Mouse (Mus musculus) intestine, embryonic 16.5 days (tissue): Measurements from ENCODE around the gene Hist1h1c. TPM values are rescaled to one million over a fixed set of nuclear protein-coding genes. Genes with fewer than 3 reads are reported as not detected.
"Not testable (repeated sequence)": the region's sequence is repeated elsewhere in the genome, so short reads cannot be mapped to it uniquely, and the experiment has no call there.

Experiments
- ATAC-seq: fragments of 200-750 bp; cut with Nextera tagmentation; 2 replicates; pipeline ENCODE4 v1.8.0; 2017; ENCODE audit warnings: moderate TSS enrichment, moderate library complexity
- H3K27ac ChIP-seq: fragments of 300-500 bp; sonication (generic); 2 replicates; pipeline ENCODE4 v1.5.1; 2014; ENCODE audit warnings: mild to moderate bottlenecking, low read length
- H3K27me3 ChIP-seq: fragments of 300-500 bp; sonication (generic); replicated peaks from 2 replicates; pipeline ENCODE4 v1.6.1; 2014; ENCODE audit warnings: low read length, control low read depth, mixed read lengths; ENCODE audit not compliant: control insufficient read depth, insufficient read depth
- H3K36me3 ChIP-seq: fragments of 300-500 bp; sonication (generic); 2 replicates; pipeline ENCODE4 v1.6.1; 2014; ENCODE audit warnings: low read length, control low read depth; ENCODE audit not compliant: control insufficient read depth, insufficient read depth
- H3K4me1 ChIP-seq: fragments of 300-500 bp; sonication (generic); 2 replicates; pipeline ENCODE4 v1.6.1; 2014; ENCODE audit warnings: low read length, control low read depth, mixed read lengths; ENCODE audit not compliant: control insufficient read depth, insufficient read depth
- H3K4me2 ChIP-seq: fragments of 300-500 bp; sonication (generic); 2 replicates; pipeline ENCODE4 v1.6.1; 2014; ENCODE audit warnings: low read depth, low read length, control low read depth
- H3K4me3 ChIP-seq: fragments of 300-500 bp; sonication (generic); 2 replicates; pipeline ENCODE4 v1.5.1; 2014; ENCODE audit warnings: mild to moderate bottlenecking, low read length
- H3K9ac ChIP-seq: fragments of 300-500 bp; sonication (generic); 2 replicates; pipeline ENCODE4 v1.6.1; 2014; ENCODE audit warnings: low read depth, low read length
- H3K9me3 ChIP-seq: fragments of 300-500 bp; sonication (generic); 2 replicates; pipeline ENCODE4 v1.6.1; 2016; ENCODE audit warnings: low read length, control low read depth; ENCODE audit not compliant: control insufficient read depth
- WGBS: fragments of 180-500 bp; shearing (Covaris S2); extraction: QIAGEN DNeasy Blood & Tissue Kit; methylation state at CpG from one replicate; pipeline ENCODE4 v1.1.7; 2014; 5-methylcytosine and 5-hydroxymethylcytosine counted together
- polyA plus RNA-seq: library from polyadenylated mRNA; unstranded; fragments of >200 nt; fragmentation: Nextera tagmentation; extraction: Ambion mirVana; gene quantifications from 2 replicates; pipeline ENCODE4 v1.2.1, GENCODE M21; 2015

The Hist1h1c gene
- polyA plus RNA-seq, 1 experiment from 2014 or later: 35.3 TPM

- Histone ChIP-seq H3K4me1 (peaks cover 7% of the 10 kb centered on the region), H3K4me2 (peak overlapping the region; percentile 26; the same call in 1 of the 2 replicates), H3K27ac (peak overlapping the region; percentile 100), H3K9me3 (no peaks in the 10 kb centered on the region), H3K36me3 (no peaks in the 10 kb centered on the region), H3K27me3 (no peaks in the 10 kb centered on the region), H3K4me3 (no peak overlapping the region), H3K9ac (peak overlapping the region; percentile 36; the same call in 1 of the 2 replicates)
- no peak for ATAC-seq
- 4% methylated on average over 4 of the region's 4 CpGs for WGBS
These were observed 9.3 kb downstream of the Hist1h1c start for GRCm38 (mm10) chr13:23747892-23748288.

- H3K36me3 ChIP-seq: no peaks in the 10 kb centered on the region
- H3K27me3 ChIP-seq: no peaks in the 10 kb centered on the region
- no peak overlapping the region for H3K4me3 ChIP-seq
- peaks cover 7% of the 10 kb centered on the region; the same call in 1 of the 2 replicates for H3K4me1 ChIP-seq
- H3K9me3 ChIP-seq: no peaks in the 10 kb centered on the region
- no peak for ATAC-seq
- no peak overlapping the region for H3K27ac ChIP-seq
- H3K4me2 ChIP-seq: no peak overlapping the region
- WGBS: 94% methylated on average over 5 of the region's 5 CpGs
- no peak overlapping the region for H3K9ac ChIP-seq
These were observed 11.0 kb downstream of the Hist1h1c start for GRCm38 (mm10) chr13:23749563-23750121.

- WGBS: under 1% methylated on average over 31 of the region's 47 CpGs
- not testable (repeated sequence) for H3K27me3 ChIP-seq, H3K9me3 ChIP-seq, H3K36me3 ChIP-seq, H3K4me1 ChIP-seq
- H3K4me3 ChIP-seq: peak within 1 kb of the TSS; percentile 48
- peak within 1 kb of the TSS; percentile 55 for H3K4me2 ChIP-seq
- ATAC-seq: peak; percentile 34
- peak within 1 kb of the TSS; percentile 66 for H3K9ac ChIP-seq
- peak within 1 kb of the TSS; percentile 95 for H3K27ac ChIP-seq
These were observed 12.3 kb downstream of the Hist1h1c start, which contains the start of gene Hist1h2ab for GRCm38 (mm10) chr13:23750839-23751477. Gene Hist1h2ab, plus strand, starts transcription at chr13:23751126.

DNA sequence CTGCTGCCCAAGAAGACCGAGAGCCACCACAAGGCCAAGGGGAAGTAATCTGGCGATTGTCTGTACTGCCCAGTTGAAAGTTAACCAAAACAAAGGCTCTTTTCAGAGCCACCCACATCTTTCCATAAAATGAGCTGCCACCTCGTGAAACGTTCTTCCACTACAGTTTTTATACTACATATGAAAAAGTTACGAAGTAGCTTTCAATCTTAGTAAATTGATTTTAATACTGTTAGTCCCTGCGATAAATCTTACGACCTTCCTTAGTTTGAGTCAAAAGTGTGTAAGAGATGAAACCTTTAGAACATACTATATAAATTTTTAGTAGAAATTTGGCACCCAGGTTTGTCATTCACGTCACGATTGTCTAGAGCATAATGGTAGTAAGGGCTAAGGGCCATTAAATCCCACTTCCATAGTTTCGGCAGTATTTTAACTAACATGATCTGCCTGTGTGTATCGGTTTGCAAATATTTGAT lies 12.9 kb downstream of the Hist1h1c start:
- WGBS: 2% methylated on average over 11 of the region's 11 CpGs
- H3K27me3 ChIP-seq: no peaks in the 10 kb centered on the region
- peak; percentile 27 for ATAC-seq
- peak overlapping the region; percentile 55 for H3K4me2 ChIP-seq
- H3K36me3 ChIP-seq: no peaks in the 10 kb centered on the region
- H3K27ac ChIP-seq: peak overlapping the region; percentile 95
- peak overlapping the region; percentile 48 for H3K4me3 ChIP-seq
- peak overlapping the region; percentile 66 for H3K9ac ChIP-seq
- peaks cover 7% of the 10 kb centered on the region; the same call in 1 of the 2 replicates for H3K4me1 ChIP-seq
- no peaks in the 10 kb centered on the region for H3K9me3 ChIP-seq

GRCm38 (mm10) chr13:23752067-23752741 lies 13.6 kb downstream of the Hist1h1c start, which contains the start of gene Hist1h3b:
Gene Hist1h3b, plus strand, starts transcription at chr13:23752267.
- under 1% methylated on average over 14 of the region's 47 CpGs for WGBS
- H3K9me3 ChIP-seq, H3K27me3 ChIP-seq, H3K4me1 ChIP-seq, H3K36me3 ChIP-seq: not testable (repeated sequence)
- ATAC-seq: peak; percentile 88
- Histone ChIP-seq H3K4me2 (peak within 1 kb of the TSS; percentile 56), H3K9ac (peak within 1 kb of the TSS; percentile 66), H3K4me3 (peak within 1 kb of the TSS; percentile 48), H3K27ac (peak within 1 kb of the TSS; percentile 95)

DNA sequence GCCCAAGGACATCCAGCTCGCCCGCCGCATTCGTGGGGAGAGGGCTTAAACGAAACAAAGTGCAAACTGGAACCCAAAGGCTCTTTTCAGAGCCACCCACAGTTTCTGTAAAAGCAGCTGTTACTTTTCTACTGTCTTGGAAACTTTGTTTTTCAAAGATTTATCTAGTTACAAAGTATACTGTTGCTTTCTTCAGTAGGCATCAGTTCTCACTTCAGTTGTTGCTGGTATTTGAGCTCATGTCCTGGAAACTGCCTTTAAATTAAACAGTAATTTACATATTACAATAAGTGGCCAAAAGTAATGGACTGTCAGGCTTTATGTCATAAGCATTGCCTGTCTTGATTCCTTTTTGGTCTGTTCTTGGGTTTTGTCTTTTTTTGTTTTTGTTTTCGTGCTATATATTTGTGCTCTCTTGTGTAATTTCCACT lies 14.1 kb downstream of the Hist1h1c start:
- no peaks in the 10 kb centered on the region for H3K27me3 ChIP-seq
- H3K9ac ChIP-seq: peak overlapping the region; percentile 54
- no peaks in the 10 kb centered on the region for H3K9me3 ChIP-seq
- no peaks in the 10 kb centered on the region for H3K36me3 ChIP-seq
- H3K27ac ChIP-seq: peak overlapping the region; percentile 61; the same call in 1 of the 2 replicates
- 4% methylated on average over 6 of the region's 6 CpGs for WGBS
- no peak for ATAC-seq
- peaks cover 8% of the 10 kb centered on the region; the same call in 1 of the 2 replicates for H3K4me1 ChIP-seq
- peak overlapping the region; percentile 56 for H3K4me2 ChIP-seq
- H3K4me3 ChIP-seq: peak overlapping the region; percentile 41

DNA sequence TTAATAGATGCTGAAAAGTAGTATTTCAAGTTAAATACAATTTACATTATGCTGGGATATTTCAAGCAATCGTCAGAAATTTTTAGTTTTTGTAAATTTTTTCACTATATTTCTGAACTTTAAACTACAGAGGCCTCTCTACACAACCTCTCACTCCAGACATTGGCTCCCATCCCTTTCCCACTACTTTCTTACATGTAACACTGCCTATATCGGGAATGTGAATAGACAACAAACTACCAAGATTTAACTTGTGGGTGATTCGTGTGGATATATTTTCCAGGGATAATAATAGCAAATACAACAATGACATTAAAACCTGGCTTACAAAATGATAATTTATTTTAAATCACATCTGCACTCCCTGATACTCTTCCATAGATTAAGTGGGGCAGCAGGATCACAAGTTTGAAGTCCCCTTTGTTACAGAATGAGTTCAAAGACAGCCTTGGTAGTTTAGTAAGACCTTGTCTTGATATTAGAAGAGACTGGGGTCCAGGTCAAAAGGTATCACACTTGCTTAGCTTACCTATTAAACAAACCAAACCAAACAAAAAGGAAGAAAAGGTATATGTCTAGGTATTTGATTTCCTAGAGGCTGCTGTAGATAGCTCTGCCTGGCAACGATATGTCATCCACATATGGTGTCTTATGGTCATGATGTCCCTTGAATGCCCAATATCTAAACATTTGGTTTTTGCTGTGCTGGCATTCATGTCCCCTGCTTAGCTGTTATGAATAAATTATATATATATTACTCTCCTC lies 14.9 kb downstream of the Hist1h1c start:
- Histone ChIP-seq H3K4me1 (0 out of 2 replicates have a peak, but pooled peaks cover 3% of the 10 kb centered on the region), H3K36me3 (no peaks in the 10 kb centered on the region), H3K9ac (no peak overlapping the region), H3K4me2 (no peak overlapping the region; the same call in 1 of the 2 replicates), H3K27ac (no peak overlapping the region), H3K9me3 (no peaks in the 10 kb centered on the region), H3K27me3 (no peaks in the 10 kb centered on the region), H3K4me3 (no peak overlapping the region)
- no peak for ATAC-seq
- 57% methylated on average over 4 of the region's 4 CpGs for WGBS

DNA sequence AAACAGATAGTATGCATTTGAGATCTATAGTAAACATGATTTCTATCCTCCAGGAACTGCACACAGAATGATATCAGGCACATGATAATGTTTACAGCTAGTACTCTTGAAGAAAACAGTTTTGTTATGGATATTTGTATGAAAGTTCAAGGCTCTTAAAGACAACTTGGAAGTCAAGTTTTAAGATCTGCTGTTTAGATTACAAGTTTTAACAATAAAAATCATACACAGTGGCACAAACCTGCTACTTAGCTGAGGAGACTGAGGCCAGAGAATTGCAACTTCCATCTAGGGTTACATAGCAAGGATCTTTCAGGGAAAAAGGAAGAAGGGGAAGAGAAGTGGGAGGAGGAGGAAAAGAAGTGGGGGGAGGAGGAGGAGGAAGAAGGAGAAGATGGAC lies 16.4 kb downstream of the Hist1h1c start:
- Histone ChIP-seq H3K4me2 (no peak overlapping the region), H3K4me3 (no peak overlapping the region), H3K4me1 (0 out of 2 replicates have a peak, but pooled peaks cover 7% of the 10 kb centered on the region), H3K36me3 (no peaks in the 10 kb centered on the region), H3K9ac (no peak overlapping the region), H3K9me3 (no peaks in the 10 kb centered on the region), H3K27ac (no peak overlapping the region), H3K27me3 (no peaks in the 10 kb centered on the region)
- no peak for ATAC-seq
